Comparison of ENCODE assay signal across 23 mouse cellular contexts in genomic region chr1:88651668-88652067, GRCm38 (mm10). TPM values are rescaled to one million over a fixed set of nuclear protein-coding genes. Genes with fewer than 3 reads are reported as not detected.
DNase-seq lines count a peak whose midpoint lies in the region; ATAC-seq and TF ChIP-seq lines count a peak whose summit lies in the region.
"Had no signal": no experiment of that assay in that cellular context is flagged by ENCODE, and none has a peak within 500 bp of the region (broad histone marks: within the 10 kb centered on the region; RNA-seq: fewer than 3 reads in every experiment).

No protein-coding gene starts in this region.

- H3K9ac ChIP-seq in kidney, embryonic 16.5 days (replicated peaks; ENCODE audit: low read length), result no peak overlapping the region
- H3K9ac ChIP-seq in lung, postnatal 0 days (replicated peaks; ENCODE audit: low read depth), result no peak overlapping the region
- H3K9ac ChIP-seq: embryonic facial prominence, embryonic 12.5 days; forebrain, embryonic 13.5 days; forebrain, embryonic 15.5 days; forebrain, postnatal 0 days had no signal

- no peaks in the 10 kb centered on the region for H3K9me3 ChIP-seq in kidney, embryonic 16.5 days (ENCODE audit: low read length)
- no peaks in the 10 kb centered on the region for H3K9me3 ChIP-seq in lung, postnatal 0 days (ENCODE audit: low read length)
- H3K9me3 ChIP-seq: embryonic facial prominence, embryonic 10.5 days; embryonic facial prominence, embryonic 12.5 days; forebrain, embryonic 13.5 days; forebrain, embryonic 15.5 days; G1E had no signal

- no peaks in the 10 kb centered on the region for H3K27me3 ChIP-seq in kidney, embryonic 16.5 days (ENCODE audit: insufficient read depth, low read length)
- H3K27me3 ChIP-seq in lung, postnatal 0 days (replicated peaks; ENCODE audit: insufficient read depth, low read length), result no peaks in the 10 kb centered on the region
- H3K27me3 ChIP-seq: embryonic facial prominence, embryonic 12.5 days; forebrain, embryonic 13.5 days; forebrain, embryonic 15.5 days had no signal

- no peak overlapping the region for H3K4me3 ChIP-seq in kidney, embryonic 16.5 days (ENCODE audit: low read length)
- H3K4me3 ChIP-seq in lung, postnatal 0 days (ENCODE audit: low read depth, low read length), result no peak overlapping the region
- H3K4me3 ChIP-seq: embryonic facial prominence, embryonic 10.5 days; embryonic facial prominence, embryonic 12.5 days; forebrain, embryonic 13.5 days; forebrain, embryonic 15.5 days had no signal

- H3K36me3 ChIP-seq in kidney, embryonic 16.5 days (ENCODE audit: insufficient read depth, low read length), result no peaks in the 10 kb centered on the region
- no peaks in the 10 kb centered on the region for H3K36me3 ChIP-seq in lung, postnatal 0 days (ENCODE audit: insufficient read depth, low read length)
- H3K36me3 ChIP-seq: embryonic facial prominence, embryonic 10.5 days; embryonic facial prominence, embryonic 12.5 days; forebrain, embryonic 15.5 days; G1E had no signal

- no peak overlapping the region for H3K27ac ChIP-seq in kidney, embryonic 16.5 days (ENCODE audit: low read length)
- no peak overlapping the region for H3K27ac ChIP-seq in lung, postnatal 0 days (ENCODE audit: low read length)
- H3K27ac ChIP-seq: embryonic facial prominence, embryonic 10.5 days; embryonic facial prominence, embryonic 12.5 days; forebrain, embryonic 13.5 days; forebrain, embryonic 15.5 days had no signal

- no peak for DNase-seq in kidney, adult 8-10 months
- DNase-seq in lung, postnatal 0 days (ENCODE audit: low spot score), result peak; percentile 25
- DNase-seq in lung, postnatal 4 days, result no peak
- peak; percentile 60 for DNase-seq in Muller cell, postnatal 12 days (ENCODE audit: inconsistent ontology term)
- DNase-seq in adipocyte (ENCODE audit: low spot score), result no peak
- DNase-seq in right cerebral cortex, postnatal 10 days (ENCODE audit: low spot score in 2 of 2), result no peak
- DNase-seq: adrenal gland, adult 2 months; adrenal gland, postnatal 14 days; adrenal gland, postnatal 36 days; B cell, adult 2 months; cerebellum, adult 11-12 months; cerebellum, adult 2 months; cerebellum, adult 9-10 months; cerebellum, postnatal 10 days; cerebellum, postnatal 25 days; forebrain, postnatal 0 days had no signal

- no peak overlapping the region for H3K4me2 ChIP-seq in kidney, embryonic 16.5 days (replicated peaks; ENCODE audit: low read depth, low read length)
- H3K4me2 ChIP-seq in lung, postnatal 0 days (replicated peaks; ENCODE audit: low read depth, low read length), result no peak overlapping the region
- H3K4me2 ChIP-seq: embryonic facial prominence, embryonic 12.5 days; forebrain, embryonic 13.5 days; forebrain, embryonic 15.5 days had no signal

- ATAC-seq in kidney, embryonic 16.5 days (ENCODE audit: low FRiP score, low TSS enrichment), result 0 out of 2 replicates have a peak, but pooled peaks have one; percentile 49
- peak; percentile 80 for ATAC-seq in lung, postnatal 0 days
- ATAC-seq: activated CD4-positive, CD25-positive, alpha-beta regulatory T cell, adult 4 months; forebrain, embryonic 13.5 days; forebrain, embryonic 15.5 days; forebrain, postnatal 0 days had no signal

- 0 out of 2 replicates have a peak, but pooled peaks cover 9% of the 10 kb centered on the region for H3K4me1 ChIP-seq in kidney, embryonic 16.5 days (ENCODE audit: insufficient read depth, low read length)
- no peaks in the 10 kb centered on the region for H3K4me1 ChIP-seq in lung, postnatal 0 days (ENCODE audit: insufficient read depth, low read depth, low read length)
- H3K4me1 ChIP-seq: embryonic facial prominence, embryonic 12.5 days; forebrain, embryonic 13.5 days; forebrain, embryonic 15.5 days had no signal

- TF ChIP-seq CTCF in lung, postnatal 0 days (IDR thresholded peaks at IDR 0.05), result no peak

- WGBS in kidney, embryonic 16.5 days, result 53% methylated on average over 9 of the region's 9 CpGs
- WGBS in lung, postnatal 0 days, result 60% methylated on average over 9 of the region's 9 CpGs

- peak; percentile 73 for TF ChIP-seq EP300 in lung, postnatal 0 days (IDR thresholded peaks at IDR 0.05)

RNA-seq across cellular contexts. Expression of gene Arl4c, which starts 50.4 kb away (rescaled TPM):
- polyA plus RNA-seq in kidney, embryonic 16.5 days (2015; fragmentation: Nextera tagmentation; extraction: Ambion mirVana), result 24.2 and 24.7 TPM in 2 replicates
- polyA plus RNA-seq in lung, postnatal 0 days (2015; fragmentation: Nextera tagmentation; extraction: Ambion mirVana), result 24.9 and 28.1 TPM in 2 replicates
- polyA plus RNA-seq: G1E had no signal

Comparison
In these comparisons a context has a peak if more than half of its experiments do, and no peak if none do; other contexts are left out.
1. DNase-seq: peak in lung, postnatal 0 days (single experiment) and Muller cell, postnatal 12 days (single experiment); none in kidney, adult 8-10 months (0 of 2), lung, postnatal 4 days (0 of 2), adipocyte (single experiment) and right cerebral cortex, postnatal 10 days (0 of 2).